Comparison of ENCODE assay signal across 8 mouse cellular contexts in the genomic region with DNA sequence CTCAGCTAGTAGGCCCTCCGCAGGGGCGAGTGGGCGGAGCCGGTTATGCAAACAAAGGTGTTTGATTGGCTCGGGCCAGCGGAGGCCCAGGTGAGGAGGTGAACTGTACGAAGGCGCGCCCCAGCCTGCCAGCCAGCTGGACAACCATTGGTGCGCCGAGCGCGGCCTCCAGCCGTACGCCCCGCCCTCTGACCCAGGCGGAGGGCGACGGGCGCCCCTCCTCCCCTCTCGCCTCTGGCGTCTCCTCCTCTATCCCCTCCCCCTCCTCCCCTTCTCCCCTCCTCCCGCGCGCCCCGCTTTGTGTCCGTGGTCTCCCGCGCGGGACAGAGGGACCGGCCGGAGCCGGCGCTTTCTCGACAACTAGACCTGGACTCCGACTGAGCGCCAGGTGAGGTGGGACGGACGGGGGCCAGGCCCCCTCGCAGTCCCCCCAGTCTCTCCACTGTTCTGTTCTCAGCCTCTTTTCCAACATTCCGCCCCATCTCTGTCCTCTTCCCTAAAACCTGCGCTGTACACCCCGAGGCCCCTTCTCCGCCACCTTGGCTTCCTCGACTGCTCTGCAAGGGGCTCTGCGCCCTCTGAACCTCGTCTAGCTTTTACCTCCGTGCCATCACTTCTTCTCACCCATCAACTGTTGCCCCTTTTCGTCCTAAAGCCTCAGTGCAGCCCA. TPM values are rescaled to one million over a fixed set of nuclear protein-coding genes. Genes with fewer than 3 reads are reported as not detected.
DNase-seq lines count a peak whose midpoint lies in the region; ATAC-seq lines count a peak whose summit lies in the region.

No protein-coding gene starts in this region.

- WGBS in lung, embryonic 15.5 days = 22% methylated on average over 20 of the region's 49 CpGs

- DNase-seq in right cerebral cortex, adult 18-20 months = peak; percentile 32
- no peak for DNase-seq in right cerebral cortex, postnatal 36 days (ENCODE audit: low spot score in 2 of 2)
- peak; percentile 87 for DNase-seq in embryo, embryonic 10.5 days (ENCODE audit: low spot score)
- DNase-seq in heart, adult 18-20 months = peak; percentile 70 to 74
- DNase-seq in kidney, adult 11 months = peak; percentile 91
- DNase-seq in ovary, adult 18-20 months (ENCODE audit: low spot score) = peak; percentile 71
- DNase-seq in thymus, postnatal 14 days = peak; percentile 88

- peak; percentile 94 for ATAC-seq in lung, embryonic 15.5 days (ENCODE audit: borderline replicate concordance, extremely low read depth, low FRiP score, low TSS enrichment)

- no peaks in the 10 kb centered on the region for H3K27me3 ChIP-seq in lung, embryonic 15.5 days

- no peaks in the 10 kb centered on the region for H3K9me3 ChIP-seq in lung, embryonic 15.5 days

- peaks cover 4% of the 10 kb centered on the region for H3K4me1 ChIP-seq in lung, embryonic 15.5 days

- peak overlapping the region; percentile 57 for H3K4me2 ChIP-seq in lung, embryonic 15.5 days

- H3K27ac ChIP-seq in lung, embryonic 15.5 days = peak overlapping the region; percentile 83

- no peaks in the 10 kb centered on the region for H3K36me3 ChIP-seq in lung, embryonic 15.5 days

- peak overlapping the region; percentile 62 for H3K9ac ChIP-seq in lung, embryonic 15.5 days

- peak overlapping the region; percentile 58 for H3K4me3 ChIP-seq in lung, embryonic 15.5 days

RNA-seq across cellular contexts. Expression of gene Dlg3, which starts 9.6 kb away (rescaled TPM):
- total RNA-seq in heart, adult 18-20 months (2021) = 1 to 10 TPM; 2.1 to 2.8 TPM
- 2.7 and 4.0 TPM in 2 replicates for polyA plus RNA-seq in lung, embryonic 15.5 days (2015; fragmentation: Nextera tagmentation; extraction: Ambion mirVana)

RNA-seq across cellular contexts. Expression of gene Gdpd2, which starts 47.4 kb away (rescaled TPM):
- total RNA-seq in heart, adult 18-20 months (2021) = under 1 TPM in 1 of 2 experiments, not detected in 1; 0.36 TPM
- polyA plus RNA-seq in lung, embryonic 15.5 days (2015; fragmentation: Nextera tagmentation; extraction: Ambion mirVana) = 0.29 and 0.44 TPM in 2 replicates

Comparison
In these comparisons a context has a peak if more than half of its experiments do, and no peak if none do; other contexts are left out.
1. DNase-seq: peak in right cerebral cortex, adult 18-20 months (single experiment), embryo, embryonic 10.5 days (single experiment), heart, adult 18-20 months (2 of 2), kidney, adult 11 months (single experiment), ovary, adult 18-20 months (single experiment) and thymus, postnatal 14 days (single experiment); none in right cerebral cortex, postnatal 36 days (0 of 2).